Mouse (Mus musculus): ENCODE data around the gene 4930590J08Rik. TPM values are rescaled to one million over a fixed set of nuclear protein-coding genes. Genes with fewer than 3 reads are reported as not detected.
A peak's percentile ranks its signal among the peaks of the same experiment; 100 is the strongest.

The 4930590J08Rik gene
- polyA plus RNA-seq, 1 experiment: 0.22 TPM

DNA sequence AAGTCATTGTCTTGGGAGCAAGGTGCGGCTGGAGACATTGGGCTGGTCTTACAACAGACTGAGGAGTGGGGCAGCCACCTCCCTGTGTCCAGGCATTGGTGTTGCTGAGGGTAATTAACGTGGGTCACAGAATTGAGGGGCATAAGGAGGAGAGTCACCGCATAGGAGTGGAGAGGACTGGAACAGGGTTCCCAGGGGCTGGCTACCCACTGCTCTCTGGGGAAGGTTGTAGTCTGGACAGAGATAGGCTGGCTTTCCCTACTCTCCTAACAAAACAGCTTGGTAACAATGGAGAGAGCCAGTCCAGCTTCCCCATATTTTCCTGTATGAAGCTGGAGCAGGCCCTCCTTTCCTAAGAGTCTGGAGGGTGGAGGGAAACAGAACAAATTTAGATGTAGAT, 77.4 kb downstream of the 4930590J08Rik start:
- TF ChIP-seq POLR2A (IDR thresholded peaks at IDR 0.05; ENCODE audit: borderline replicate concordance, extremely low read depth, low read depth, low read length) (no peak), CTCF (IDR thresholded peaks at IDR 0.05; ENCODE audit: insufficient read depth, low read length) (no peak)
- no peak for DNase-seq
- WGBS: 44% methylated on average over 3 of the region's 3 CpGs
- Histone ChIP-seq H3K4me1 (ENCODE audit: control insufficient read depth, insufficient read depth, low read length) (0 out of 2 replicates have a peak, but pooled peaks cover 3% of the 10 kb centered on the region), H3K4me3 (replicated peaks; ENCODE audit: extremely low read depth, low read depth, low read length) (peak overlapping the region; percentile 65)

DNA sequence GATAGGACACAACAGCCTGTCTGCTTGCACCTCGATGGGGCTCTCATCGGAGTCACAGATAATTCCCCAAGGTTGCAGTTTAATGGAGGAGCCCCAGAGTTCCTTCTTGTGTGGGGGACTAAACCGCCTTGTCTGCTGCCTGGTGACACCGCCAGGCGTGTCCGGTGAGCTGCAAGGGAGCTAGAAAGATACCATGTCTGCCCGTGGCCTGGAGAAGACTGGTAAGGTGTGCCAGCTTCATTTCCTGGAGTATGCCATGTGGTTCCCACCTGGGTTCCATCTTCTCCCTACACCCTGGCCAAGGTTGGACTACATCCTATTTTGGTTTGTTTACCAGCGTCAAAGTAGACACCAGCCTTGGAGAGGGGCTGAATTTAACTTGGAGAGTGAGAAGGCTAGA, 87.5 kb downstream of the 4930590J08Rik start:
- 76% methylated on average over 8 of the region's 8 CpGs for WGBS
- peaks cover 3% of the 10 kb centered on the region for H3K4me1 ChIP-seq (ENCODE audit: control insufficient read depth, insufficient read depth, low read length)
- no peak for TF ChIP-seq POLR2A (IDR thresholded peaks at IDR 0.05; ENCODE audit: borderline replicate concordance, extremely low read depth, low read depth, low read length)
- no peak for TF ChIP-seq CTCF (IDR thresholded peaks at IDR 0.05; ENCODE audit: insufficient read depth, low read length)
- no peak overlapping the region for H3K4me3 ChIP-seq (replicated peaks; ENCODE audit: extremely low read depth, low read depth, low read length)
- no peak for DNase-seq

DNA sequence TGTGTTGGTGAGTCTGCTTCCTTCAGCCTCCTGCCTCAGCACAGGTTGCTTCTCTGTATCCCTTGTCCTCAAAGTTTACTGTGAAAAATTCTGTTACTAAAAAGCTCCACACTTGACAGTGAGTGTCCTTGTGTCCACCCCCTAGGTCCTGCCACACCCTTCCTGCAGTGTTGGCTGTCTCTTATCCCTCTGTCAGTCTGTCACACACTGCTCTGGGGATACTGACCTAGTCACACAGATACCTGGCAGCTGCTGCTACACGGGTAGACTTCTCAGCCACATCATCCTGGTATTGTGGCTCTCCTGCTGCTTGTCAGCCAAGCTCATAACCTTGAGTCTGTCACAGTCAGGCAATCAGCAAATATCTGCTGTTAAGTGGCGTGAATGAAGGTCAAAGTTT, 90.2 kb downstream of the 4930590J08Rik start:
- Histone ChIP-seq H3K4me1 (ENCODE audit: control insufficient read depth, insufficient read depth, low read length) (peaks cover 5% of the 10 kb centered on the region), H3K4me3 (replicated peaks; ENCODE audit: extremely low read depth, low read depth, low read length) (no peak overlapping the region)
- no peak for DNase-seq
- 52% methylated on average over 2 of the region's 2 CpGs for WGBS
- TF ChIP-seq POLR2A (IDR thresholded peaks at IDR 0.05; ENCODE audit: borderline replicate concordance, extremely low read depth, low read depth, low read length) (no peak), CTCF (IDR thresholded peaks at IDR 0.05; ENCODE audit: insufficient read depth, low read length) (no peak)

DNA sequence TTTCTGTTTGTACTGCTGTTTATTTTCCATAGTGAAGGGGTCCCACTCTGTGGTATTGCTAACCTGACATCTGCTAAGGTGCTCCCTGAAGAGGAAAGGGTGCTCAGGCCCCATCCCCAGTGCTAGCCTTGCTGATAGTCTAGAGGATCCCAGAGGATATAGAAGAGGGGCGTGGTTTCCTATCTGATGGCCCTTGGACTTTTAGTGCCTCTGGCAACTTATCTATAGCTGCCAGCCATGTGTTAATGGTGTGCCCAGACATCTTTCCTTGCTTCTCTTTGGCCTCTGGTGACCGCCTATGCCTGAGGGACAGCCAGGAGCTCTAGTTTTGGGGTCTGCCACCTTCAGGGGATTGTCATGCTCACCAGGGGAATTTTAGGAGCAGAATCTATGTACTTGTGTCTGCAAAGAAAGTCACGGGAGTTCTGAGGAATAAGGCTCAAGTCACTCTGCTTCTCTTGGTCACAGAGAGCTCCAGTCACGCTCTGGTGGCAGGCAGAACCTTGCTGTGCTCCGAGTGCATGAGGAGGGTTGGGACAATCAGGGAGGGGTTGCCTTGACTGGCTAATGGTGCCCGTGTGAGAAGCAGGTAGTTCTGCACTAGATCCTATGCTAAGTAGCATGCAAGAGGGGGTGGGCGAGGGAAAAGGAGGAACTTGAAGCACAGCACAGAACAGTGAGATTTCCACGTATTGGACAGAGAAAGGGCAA, 91.3 kb downstream of the 4930590J08Rik start:
- Histone ChIP-seq H3K4me1 (ENCODE audit: control insufficient read depth, insufficient read depth, low read length) (peaks cover 5% of the 10 kb centered on the region), H3K4me3 (replicated peaks; ENCODE audit: extremely low read depth, low read depth, low read length) (no peak overlapping the region)
- DNase-seq: no peak
- 52% methylated on average over 8 of the region's 8 CpGs for WGBS
- TF ChIP-seq CTCF (IDR thresholded peaks at IDR 0.05; ENCODE audit: insufficient read depth, low read length): no peak
- TF ChIP-seq POLR2A (IDR thresholded peaks at IDR 0.05; ENCODE audit: borderline replicate concordance, extremely low read depth, low read depth, low read length): no peak

DNA sequence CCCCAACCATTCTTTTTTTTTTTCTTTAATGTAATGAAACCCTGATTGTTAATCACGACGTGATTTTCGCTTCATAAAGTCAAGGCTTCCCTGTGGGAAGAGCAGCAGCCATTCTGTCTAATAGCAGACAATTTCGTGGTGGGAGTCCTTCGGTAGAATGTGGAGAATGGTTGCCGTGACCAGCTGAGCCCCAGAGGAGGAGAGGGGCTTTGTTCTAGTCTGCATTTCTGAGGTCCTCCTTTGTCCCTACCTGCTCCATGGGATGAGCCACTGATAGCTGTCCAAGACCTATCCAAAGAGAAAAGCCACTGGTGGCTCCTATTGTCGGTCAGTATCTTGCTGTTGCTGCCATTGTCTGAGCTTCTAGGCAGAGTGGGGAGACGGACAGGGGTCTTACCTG, 93.5 kb downstream of the 4930590J08Rik start:
- H3K4me1 ChIP-seq (ENCODE audit: control insufficient read depth, insufficient read depth, low read length): peaks cover 7% of the 10 kb centered on the region
- DNase-seq: no peak
- no peak overlapping the region for H3K4me3 ChIP-seq (replicated peaks; ENCODE audit: extremely low read depth, low read depth, low read length)
- WGBS: 82% methylated on average over 8 of the region's 8 CpGs
- TF ChIP-seq CTCF (IDR thresholded peaks at IDR 0.05; ENCODE audit: insufficient read depth, low read length): no peak
- no peak for TF ChIP-seq POLR2A (IDR thresholded peaks at IDR 0.05; ENCODE audit: borderline replicate concordance, extremely low read depth, low read depth, low read length)

Other genes with a start within 250 kb of the 4930590J08Rik start
- gene Slc6a6, start 218.8 kb upstream of the 4930590J08Rik start, polyA plus RNA-seq (2012; rRNA removed): 178 and 228 TPM in 2 replicates
- 1.2 and 2.1 TPM in 2 replicates for gene Grip2, start 75.6 kb upstream of the 4930590J08Rik start, polyA plus RNA-seq (2012; rRNA removed)
- 2.7 and 3.8 TPM in 2 replicates for gene Ccdc174, start 24.8 kb upstream of the 4930590J08Rik start, polyA plus RNA-seq (2012; rRNA removed)
- gene Fgd5, start 76.1 kb downstream of the 4930590J08Rik start, polyA plus RNA-seq (2012; rRNA removed): 31.2 and 32.6 TPM in 2 replicates
- 15.0 and 22.1 TPM in 2 replicates for gene Nr2c2, start 188.6 kb downstream of the 4930590J08Rik start, polyA plus RNA-seq (2012; rRNA removed)